Mouse (Mus musculus): ENCODE results near the gene Fat1.

Gene Fat1

GRCm38 (mm10) chr8:44934850-44935497, at the start of gene Fat1:
Fat1 (plus strand) TSS chr8:44935447.
- peak; percentile 6 for DNase-seq

GRCm38 (mm10) chr8:44894626-44895025, 40.6 kb upstream of the Fat1 start:
- no peak for DNase-seq

GRCm38 (mm10) chr8:44899575-44899991, 35.7 kb upstream of the Fat1 start:
- DNase-seq: no peak

GRCm38 (mm10) chr8:44911126-44911903, 23.9 kb upstream of the Fat1 start:
- no peak for DNase-seq

GRCm38 (mm10) chr8:44919487-44920082, 15.7 kb upstream of the Fat1 start:
- no peak for DNase-seq

GRCm38 (mm10) chr8:44920379-44921032, 14.7 kb upstream of the Fat1 start:
- DNase-seq: no peak

- DNase-seq: no peak
These were observed 10.3 kb upstream of the Fat1 start for GRCm38 (mm10) chr8:44924995-44925394.

- no peak for DNase-seq
These were observed 5.2 kb upstream of the Fat1 start for GRCm38 (mm10) chr8:44930058-44930457.

- DNase-seq: no peak
These were observed 2.5 kb upstream of the Fat1 start for GRCm38 (mm10) chr8:44932546-44933342.

GRCm38 (mm10) chr8:44933478-44933877, 1.8 kb upstream of the Fat1 start:
- DNase-seq: no peak

GRCm38 (mm10) chr8:44934416-44934815, 831 bp upstream of the Fat1 start:
- no peak for DNase-seq

GRCm38 (mm10) chr8:44935741-44936140, 494 bp downstream of the Fat1 start:
- peak; percentile 4 for DNase-seq

GRCm38 (mm10) chr8:44936481-44936961, 1.3 kb downstream of the Fat1 start:
- no peak for DNase-seq

- DNase-seq: no peak
These were observed 2.0 kb downstream of the Fat1 start for GRCm38 (mm10) chr8:44937141-44937825.

GRCm38 (mm10) chr8:44937905-44938642, 2.8 kb downstream of the Fat1 start:
- peak; percentile 11 for DNase-seq

GRCm38 (mm10) chr8:44938643-44938979, 3.4 kb downstream of the Fat1 start:
- no peak for DNase-seq

- no peak for DNase-seq
These were observed 10.3 kb downstream of the Fat1 start for GRCm38 (mm10) chr8:44945577-44945976.

GRCm38 (mm10) chr8:44948597-44948996, 13.3 kb downstream of the Fat1 start:
- DNase-seq: no peak

- no peak for DNase-seq
These were observed 25.2 kb downstream of the Fat1 start for GRCm38 (mm10) chr8:44960455-44960854.

- no peak for DNase-seq
These were observed 25.7 kb downstream of the Fat1 start for GRCm38 (mm10) chr8:44960906-44961305.

GRCm38 (mm10) chr8:44961492-44961891, 26.2 kb downstream of the Fat1 start:
- DNase-seq: no peak
